Mouse (Mus musculus) monocyte, adult 5-6 weeks (primary cell): ENCODE results near the gene Clec4n. TPM values are rescaled to one million over a fixed set of nuclear protein-coding genes. Genes with fewer than 3 reads are reported as not detected.
A peak's percentile ranks its signal among the peaks of the same experiment; 100 is the strongest.
"Not testable (repeated sequence)": the region's sequence is repeated elsewhere in the genome, so short reads cannot be mapped to it uniquely, and the experiment has no call there.

Experiments used
- ATAC-seq: fragments of 153-309, 156-312 bp; replicated peaks from 2 replicates; pipeline ENCODE4 v1.8.0; 2017; ENCODE audit warnings: mild to moderate bottlenecking; ENCODE audit not compliant: low TSS enrichment, insufficient number of reproducible peaks, severe bottlenecking, poor library complexity, low FRiP score
- total RNA-seq: library from RNA; stranded (forward); fragments of 200-1000, 200-491, 200-594 nt; gene quantifications from 3 replicates; pipeline ENCODE4 v1.2.3, GENCODE M21; 2017

Clec4n gene
- 8.1 to 22.2 TPM (median 17.4 TPM) in 3 replicates for total RNA-seq

GRCm38 (mm10) chr6:123229644-123230043 lies at the start of gene Clec4n:
Clec4n (plus strand) TSS chr6:123229843.
- ATAC-seq = peak; percentile 82

GRCm38 (mm10) chr6:123184862-123185261 lies 44.8 kb upstream of the Clec4n start:
- peak; percentile 61 for ATAC-seq

GRCm38 (mm10) chr6:123207187-123208076 lies 22.2 kb upstream of the Clec4n start:
- no peak for ATAC-seq

- not testable (repeated sequence) for ATAC-seq
Observed at GRCm38 (mm10) chr6:123208077-123208439, 21.6 kb upstream of the Clec4n start.

- ATAC-seq = no peak
Observed at GRCm38 (mm10) chr6:123211726-123212125, 17.9 kb upstream of the Clec4n start.

GRCm38 (mm10) chr6:123227519-123228166 lies 2.0 kb upstream of the Clec4n start:
- peak; percentile 81 for ATAC-seq

- no peak for ATAC-seq
Observed at GRCm38 (mm10) chr6:123231149-123231548, 1.5 kb downstream of the Clec4n start.

- no peak for ATAC-seq
Observed at GRCm38 (mm10) chr6:123237582-123237981, 7.9 kb downstream of the Clec4n start.

- ATAC-seq = peak; percentile 98
Observed at GRCm38 (mm10) chr6:123244201-123244600, 14.6 kb downstream of the Clec4n start.

- peak; percentile 50 for ATAC-seq
Observed at GRCm38 (mm10) chr6:123248862-123249261, 19.2 kb downstream of the Clec4n start.

- peak; percentile 95 for ATAC-seq
Observed at GRCm38 (mm10) chr6:123252735-123253134, 23.1 kb downstream of the Clec4n start.

- ATAC-seq = no peak
Observed at GRCm38 (mm10) chr6:123258946-123259345, 29.3 kb downstream of the Clec4n start.

- peak; percentile 47 for ATAC-seq
Observed at GRCm38 (mm10) chr6:123259889-123260603, 30.4 kb downstream of the Clec4n start.

GRCm38 (mm10) chr6:123260868-123261267 lies 31.2 kb downstream of the Clec4n start:
- ATAC-seq = no peak

- 0 out of 2 replicates have a peak, but pooled peaks have one; percentile 14 for ATAC-seq
Observed at GRCm38 (mm10) chr6:123261555-123262161, 32.0 kb downstream of the Clec4n start, which contains the start of gene Clec4d. Clec4d (plus strand) TSS chr6:123262111.

GRCm38 (mm10) chr6:123264194-123264593 lies 34.6 kb downstream of the Clec4n start:
- no peak for ATAC-seq

- peak; percentile 79 for ATAC-seq
Observed at GRCm38 (mm10) chr6:123265809-123266208, 36.2 kb downstream of the Clec4n start.

- 0 out of 2 replicates have a peak, but pooled peaks have one; percentile 32 for ATAC-seq
Observed at GRCm38 (mm10) chr6:123266945-123267344, 37.3 kb downstream of the Clec4n start.

- no peak for ATAC-seq
Observed at GRCm38 (mm10) chr6:123279443-123279842, 49.8 kb downstream of the Clec4n start.
